Comparison of ENCODE assay signal across 13 mouse cellular contexts in the genomic region with DNA sequence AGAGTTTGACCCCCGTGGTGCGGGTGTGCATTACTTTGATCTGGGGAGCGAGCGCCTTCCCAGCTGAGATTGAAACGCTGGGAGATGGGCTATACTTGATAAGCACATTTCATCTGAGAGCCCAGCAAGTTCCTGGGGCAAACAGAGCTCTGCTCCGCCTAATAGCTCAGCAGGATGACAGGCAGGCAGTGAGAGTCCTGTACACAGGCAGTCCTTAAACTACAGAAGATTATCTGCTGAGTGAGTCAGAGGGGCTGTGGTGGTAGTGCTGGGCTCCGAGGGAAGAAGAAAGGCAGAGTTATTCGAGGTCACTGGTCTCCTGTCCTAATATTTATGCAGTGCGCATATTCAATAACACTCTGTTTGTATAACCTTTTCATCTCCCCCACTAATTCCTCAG. TPM values are rescaled to one million over a fixed set of nuclear protein-coding genes. Genes with fewer than 3 reads are reported as not detected.
DNase-seq lines count a peak whose midpoint lies in the region; ATAC-seq and TF ChIP-seq lines count a peak whose summit lies in the region.
"Had no signal": no experiment of that assay in that cellular context is flagged by ENCODE, and none has a peak within 500 bp of the region (broad histone marks: within the 10 kb centered on the region; RNA-seq: fewer than 3 reads in every experiment).

No protein-coding gene starts in this region.

- no peak overlapping the region for H3K4me2 ChIP-seq in hindbrain, embryonic 13.5 days
- H3K4me2 ChIP-seq in hindbrain, embryonic 16.5 days (ENCODE audit: low read length), result no peak overlapping the region
- no peak overlapping the region for H3K4me2 ChIP-seq in midbrain, embryonic 11.5 days
- H3K4me2 ChIP-seq: embryonic facial prominence, embryonic 12.5 days had no signal

- H3K4me1 ChIP-seq in hindbrain, embryonic 13.5 days (replicated peaks), result 0 out of 2 replicates have a peak, but pooled peaks cover 5% of the 10 kb centered on the region
- no peaks in the 10 kb centered on the region for H3K4me1 ChIP-seq in hindbrain, embryonic 16.5 days (ENCODE audit: control insufficient read depth, insufficient read depth, low read depth, low read length)
- H3K4me1 ChIP-seq in midbrain, embryonic 11.5 days (ENCODE audit: control insufficient read depth, insufficient read depth, low read length), result peaks cover 4% of the 10 kb centered on the region; the same call in 1 of the 2 replicates

- H3K9ac ChIP-seq in hindbrain, embryonic 13.5 days, result no peak overlapping the region
- H3K9ac ChIP-seq in hindbrain, embryonic 16.5 days (ENCODE audit: low read depth, low read length), result no peak overlapping the region
- no peak overlapping the region for H3K9ac ChIP-seq in midbrain, embryonic 11.5 days (ENCODE audit: low read length)
- H3K9ac ChIP-seq: embryonic facial prominence, embryonic 12.5 days had no signal

- no peak overlapping the region for H3K27ac ChIP-seq in hindbrain, embryonic 13.5 days
- H3K27ac ChIP-seq in hindbrain, embryonic 16.5 days (ENCODE audit: low read depth, low read length), result no peak overlapping the region
- H3K27ac ChIP-seq in midbrain, embryonic 11.5 days (ENCODE audit: low read depth, low read length), result no peak overlapping the region
- H3K27ac ChIP-seq: embryonic facial prominence, embryonic 12.5 days had no signal

- no peak for TF ChIP-seq POLR2A in brain, embryonic 14.5 days (IDR thresholded peaks at IDR 0.05; ENCODE audit: borderline replicate concordance, extremely low read depth, insufficient read depth, insufficient read length, poor library complexity, severe bottlenecking)

- ATAC-seq in hindbrain, embryonic 13.5 days (ENCODE audit: low FRiP score), result 0 out of 2 replicates have a peak, but pooled peaks have one; percentile 43
- ATAC-seq in hindbrain, embryonic 16.5 days, result no peak
- peak; percentile 79 for ATAC-seq in midbrain, embryonic 11.5 days (ENCODE audit: low FRiP score)

- no peak for TF ChIP-seq CTCF in brain, embryonic 14.5 days (IDR thresholded peaks at IDR 0.05; ENCODE audit: borderline replicate concordance, extremely low read depth, insufficient read depth, insufficient read length)

- no peaks in the 10 kb centered on the region for H3K36me3 ChIP-seq in hindbrain, embryonic 13.5 days
- H3K36me3 ChIP-seq in hindbrain, embryonic 16.5 days (ENCODE audit: control insufficient read depth, insufficient read depth, low read length), result no peaks in the 10 kb centered on the region
- no peaks in the 10 kb centered on the region for H3K36me3 ChIP-seq in midbrain, embryonic 11.5 days (ENCODE audit: control insufficient read depth, insufficient read depth, low read length)
- H3K36me3 ChIP-seq: embryonic facial prominence, embryonic 12.5 days had no signal

- 48% methylated on average over 9 of the region's 9 CpGs for WGBS in hindbrain, embryonic 13.5 days
- 46% methylated on average over 9 of the region's 9 CpGs for whole genome bisulfite sequencing in hindbrain, embryonic 16.5 days
- WGBS in midbrain, embryonic 11.5 days, result 32% methylated on average over 9 of the region's 9 CpGs

- no peak overlapping the region for H3K4me3 ChIP-seq in hindbrain, embryonic 13.5 days
- no peak overlapping the region for H3K4me3 ChIP-seq in hindbrain, embryonic 16.5 days (ENCODE audit: low read length)
- no peak overlapping the region for H3K4me3 ChIP-seq in midbrain, embryonic 11.5 days (ENCODE audit: low read depth, low read length)
- H3K4me3 ChIP-seq: embryonic facial prominence, embryonic 12.5 days had no signal

- no peaks in the 10 kb centered on the region for H3K9me3 ChIP-seq in hindbrain, embryonic 13.5 days
- H3K9me3 ChIP-seq in hindbrain, embryonic 16.5 days (ENCODE audit: control insufficient read depth, low read length), result no peaks in the 10 kb centered on the region
- H3K9me3 ChIP-seq in midbrain, embryonic 11.5 days (ENCODE audit: control insufficient read depth, low read length), result no peaks in the 10 kb centered on the region
- H3K9me3 ChIP-seq: embryonic facial prominence, embryonic 12.5 days had no signal

- H3K27me3 ChIP-seq in hindbrain, embryonic 13.5 days, result no peaks in the 10 kb centered on the region
- no peaks in the 10 kb centered on the region for H3K27me3 ChIP-seq in hindbrain, embryonic 16.5 days (replicated peaks; ENCODE audit: control insufficient read depth, insufficient read depth, low read length)
- H3K27me3 ChIP-seq in midbrain, embryonic 11.5 days (ENCODE audit: control insufficient read depth, insufficient read depth, low read length), result no peaks in the 10 kb centered on the region
- H3K27me3 ChIP-seq: embryonic facial prominence, embryonic 12.5 days had no signal

- DNase-seq in adrenal gland, adult 2 months, result peak; percentile 49
- DNase-seq in adrenal gland, adult 8-10 months, result no peak
- DNase-seq in brain, embryonic 14.5 days (ENCODE audit: low read depth), result peak; percentile 70
- DNase-seq in midbrain, embryonic 11.5 days (ENCODE audit: low spot score, missing footprints), result peak; percentile 85
- DNase-seq in thymus, postnatal 10 days (ENCODE audit: low spot score in 2 of 2), result no peak
- no peak for DNase-seq in left cerebral cortex, adult 11 months (ENCODE audit: low spot score)
- DNase-seq: gastrocnemius, postnatal 14 days; kidney, postnatal 10 days had no signal

RNA-seq across cellular contexts. Expression of a gene that starts 3.8 kb away (rescaled TPM):
- total RNA-seq in adrenal gland, adult 2 months (2021), result 1 to 10 TPM in 1 of 2 experiments, not detected in 1; 1.6 TPM
- polyA plus RNA-seq in adrenal gland, adult 2 months (2012; rRNA removed), result not detected in 2 replicates
- total RNA-seq in adrenal gland, adult 8-10 months (2022), result under 1 TPM in 1 of 4 experiments, not detected in 3; 0.46 TPM
- polyA plus RNA-seq in hindbrain, embryonic 13.5 days (2015; fragmentation: Nextera tagmentation; extraction: Ambion mirVana), result not detected in 2 replicates
- polyA plus RNA-seq in hindbrain, embryonic 16.5 days (2015; fragmentation: Nextera tagmentation; extraction: Ambion mirVana), result not detected in 2 replicates
- polyA plus RNA-seq in brain, embryonic 14.5 days (2012; rRNA removed), result 0.10 TPM in 1 of 2 replicates, not detected in the other
- not detected in 2 replicates for polyA plus RNA-seq in midbrain, embryonic 11.5 days (2014; fragmentation: Nextera tagmentation; extraction: Ambion mirVana)
- total RNA-seq: gastrocnemius, postnatal 14 days; monocyte, adult 5-6 weeks had no signal
- polyA plus RNA-seq: limb, embryonic 11.5 days had no signal

Comparison
In these comparisons a context has a peak if more than half of its experiments do, and no peak if none do; other contexts are left out.
1. DNase-seq: peak in adrenal gland, adult 2 months (single experiment), brain, embryonic 14.5 days (single experiment) and midbrain, embryonic 11.5 days (single experiment); none in adrenal gland, adult 8-10 months (single experiment), thymus, postnatal 10 days (0 of 2) and left cerebral cortex, adult 11 months (single experiment).